ENCODE assay signal across 8 mouse cellular contexts in genomic region chr17:65071114-65071513, GRCm38 (mm10).
DNase-seq lines count a peak whose midpoint lies in the region; ATAC-seq lines count a peak whose summit lies in the region.

No protein-coding gene starts in this region.

- intact Hi-C loops in heart, postnatal 36 days (cut with DNase I), result loop anchor here (1.0 to 5.0 kb wide), 2 partner anchors 181 to 256 kb away; no protein-coding TSS in a partner anchor

- DNase-seq in heart, postnatal 36 days, result peak; percentile 22 to 31
- DNase-seq in heart, adult 8-10 months (ENCODE audit: low spot score), result no peak
- DNase-seq in ovary, postnatal 36 days (ENCODE audit: low spot score), result peak; percentile 17
- no peak for DNase-seq in ovary, postnatal 10 days (ENCODE audit: low spot score)
- DNase-seq in embryo, embryonic 9.5 days (ENCODE audit: extremely low spot score), result peak; percentile 25
- DNase-seq in right cerebral cortex, adult 18-20 months, result peak; percentile 35
- DNase-seq in MN1 (ENCODE audit: low spot score), result no peak

- ATAC-seq in megakaryocyte progenitor cell, adult 5-6 weeks (replicated peaks; ENCODE audit: poor library complexity), result no peak

Comparison
In these comparisons a context has a peak if more than half of its experiments do, and no peak if none do; other contexts are left out.
1. DNase-seq: peak in heart, postnatal 36 days (2 of 2), ovary, postnatal 36 days (single experiment), embryo, embryonic 9.5 days (single experiment) and right cerebral cortex, adult 18-20 months (single experiment); none in heart, adult 8-10 months (single experiment), ovary, postnatal 10 days (single experiment) and MN1 (single experiment).